Mouse (Mus musculus) forebrain, embryonic 13.5 days (tissue): ENCODE measurements around the gene Cd47. TPM values are rescaled to one million over a fixed set of nuclear protein-coding genes. Genes with fewer than 3 reads are reported as not detected.

Source experiments
- polyA plus RNA-seq: library from polyadenylated mRNA; unstranded; fragments of >200 nt; fragmentation: Nextera tagmentation; extraction: Ambion mirVana; gene quantifications from 2 replicates; pipeline ENCODE4 v1.2.1, GENCODE M21; 2015

Cd47 gene
- polyA plus RNA-seq, 1 experiment from 2014 or later, result 80.4 TPM

Other genes starting within 250 kb of the Cd47 start
- 38.9 and 39.6 TPM in 2 replicates for gene Ift57, start 101.3 kb upstream of the Cd47 start, polyA plus RNA-seq